Mouse (Mus musculus) c-Kit-negative CD71-positive TER-119-positive erythroid progenitor cells, embryonic 14.5 days (primary cell): ENCODE results near the gene Ckb.
"Not testable (repeated sequence)": the region's sequence is repeated elsewhere in the genome, so short reads cannot be mapped to it uniquely, and the experiment has no call there.

Experiments used
- DNase-seq: peaks from one replicate; pipeline ENCODE4 v3.0.0-alpha.2; 2013; ENCODE audit warnings: low read depth, low spot score

Ckb gene

GRCm38 (mm10) chr12:111672176-111672575, at the start of gene Ckb:
Ckb (minus strand) TSS chr12:111672338.
- no peak for DNase-seq

GRCm38 (mm10) chr12:111720222-111720621, 48.1 kb upstream of the Ckb start:
- DNase-seq, result no peak

- no peak for DNase-seq
These were observed 46.5 kb upstream of the Ckb start for GRCm38 (mm10) chr12:111718656-111719055.

DNA sequence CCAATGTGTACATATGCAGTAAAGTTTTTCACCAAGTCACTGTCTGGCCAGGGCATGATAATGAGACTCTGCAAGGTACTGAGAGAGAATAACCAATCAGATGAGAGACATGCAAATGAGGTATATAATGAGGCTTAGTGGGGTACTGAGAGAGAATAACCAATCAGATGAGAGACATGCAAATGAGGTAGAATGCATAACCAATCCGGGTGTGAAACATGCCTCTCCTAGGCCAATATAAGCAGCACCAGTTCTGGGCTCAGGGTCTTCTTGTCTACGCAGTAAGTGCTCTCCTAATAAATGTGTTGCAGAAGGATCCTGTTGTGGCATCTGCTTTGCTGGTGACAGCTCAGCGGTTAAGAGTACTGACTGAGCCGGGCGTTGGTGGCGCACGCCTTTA, 44.4 kb upstream of the Ckb start:
- DNase-seq, result no peak

DNA sequence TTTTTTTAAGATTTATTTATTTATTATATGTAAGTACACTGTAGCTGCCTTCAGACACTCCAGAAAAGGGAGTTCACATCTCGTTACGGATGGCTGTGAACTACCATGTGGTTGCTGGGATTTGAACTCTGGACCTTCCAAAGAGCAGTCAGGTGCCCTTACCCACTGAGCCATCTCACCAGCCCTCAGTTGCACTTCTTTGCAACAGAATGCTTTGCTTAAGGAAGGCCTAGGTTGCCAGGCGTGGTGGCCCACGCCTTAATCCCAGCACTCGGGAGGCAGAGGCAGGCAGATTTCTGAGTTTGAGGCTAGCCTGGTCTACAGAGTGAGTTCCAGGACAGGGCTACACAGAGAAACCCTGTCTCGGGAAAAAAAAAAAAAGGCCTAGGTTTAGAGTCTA, 41.7 kb upstream of the Ckb start:
- DNase-seq, result not testable (repeated sequence)

GRCm38 (mm10) chr12:111713004-111713651, 41.0 kb upstream of the Ckb start, which contains the start of the genes Bag5 and Apopt1:
Bag5 (minus strand) TSS chr12:111713257.
Apopt1 (plus strand) TSS chr12:111713261.
- DNase-seq, result peak; percentile 76

- peak; percentile 8 for DNase-seq
These were observed 40.3 kb upstream of the Ckb start for GRCm38 (mm10) chr12:111712476-111712875.

- DNase-seq, result no peak
These were observed 38.0 kb upstream of the Ckb start for GRCm38 (mm10) chr12:111710091-111710490.

- DNase-seq, result no peak
These were observed 36.0 kb upstream of the Ckb start for GRCm38 (mm10) chr12:111708181-111708580.

- DNase-seq, result no peak
These were observed 33.2 kb upstream of the Ckb start for GRCm38 (mm10) chr12:111705186-111705973.

- no peak for DNase-seq
These were observed 32.5 kb upstream of the Ckb start for GRCm38 (mm10) chr12:111704609-111705008.

- DNase-seq, result no peak
These were observed 31.2 kb upstream of the Ckb start for GRCm38 (mm10) chr12:111703301-111703700.

- DNase-seq, result no peak
These were observed 28.9 kb upstream of the Ckb start for GRCm38 (mm10) chr12:111700920-111701458.

GRCm38 (mm10) chr12:111699542-111699941, 27.4 kb upstream of the Ckb start:
- DNase-seq, result no peak

DNA sequence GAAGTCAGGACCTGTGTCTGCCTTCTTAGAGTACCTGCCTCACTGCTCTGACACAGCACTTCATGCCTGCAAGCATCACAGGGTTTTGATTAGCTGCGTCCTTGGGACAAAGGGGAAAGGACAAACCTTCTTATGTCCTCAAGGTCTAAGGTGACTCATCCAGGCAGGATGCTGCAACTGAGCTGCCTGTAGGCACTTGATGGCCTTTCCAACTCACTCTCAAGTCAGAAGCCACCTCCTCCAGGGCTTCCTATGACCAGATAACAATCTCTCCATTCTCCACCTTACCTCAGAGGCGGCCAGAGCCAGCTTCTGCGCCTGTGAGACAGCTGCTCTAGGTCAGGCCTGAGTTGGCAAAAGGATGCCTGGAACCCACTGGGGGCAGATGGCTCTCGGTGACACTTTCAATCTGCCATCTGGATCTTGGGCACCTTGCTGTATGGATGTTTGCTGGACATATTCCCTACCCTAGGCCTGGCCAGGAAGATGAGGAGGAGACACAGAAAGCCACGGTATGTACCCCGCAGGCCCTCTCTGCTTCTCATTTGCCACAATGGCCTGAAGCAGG, 26.3 kb upstream of the Ckb start:
- DNase-seq, result no peak

DNA sequence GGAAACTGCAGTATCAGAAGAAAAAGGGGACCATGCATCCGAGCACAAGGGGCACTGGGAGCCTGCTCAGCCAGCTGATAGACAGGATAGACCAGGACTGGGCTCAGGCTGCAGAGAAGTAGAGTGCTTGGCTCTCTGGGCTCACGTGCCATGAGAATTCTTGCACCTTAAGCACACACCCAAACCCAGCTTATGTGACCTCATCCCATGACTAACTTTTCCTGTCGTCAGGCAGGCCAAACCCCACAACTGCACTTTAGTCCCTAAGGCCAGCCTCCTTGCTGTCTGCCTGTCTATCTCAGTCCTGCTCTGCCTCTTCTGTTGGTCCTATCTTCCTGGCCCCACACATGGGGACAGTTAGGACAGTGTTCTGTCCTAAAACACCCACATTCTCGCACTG, 25.6 kb upstream of the Ckb start:
- no peak for DNase-seq

DNA sequence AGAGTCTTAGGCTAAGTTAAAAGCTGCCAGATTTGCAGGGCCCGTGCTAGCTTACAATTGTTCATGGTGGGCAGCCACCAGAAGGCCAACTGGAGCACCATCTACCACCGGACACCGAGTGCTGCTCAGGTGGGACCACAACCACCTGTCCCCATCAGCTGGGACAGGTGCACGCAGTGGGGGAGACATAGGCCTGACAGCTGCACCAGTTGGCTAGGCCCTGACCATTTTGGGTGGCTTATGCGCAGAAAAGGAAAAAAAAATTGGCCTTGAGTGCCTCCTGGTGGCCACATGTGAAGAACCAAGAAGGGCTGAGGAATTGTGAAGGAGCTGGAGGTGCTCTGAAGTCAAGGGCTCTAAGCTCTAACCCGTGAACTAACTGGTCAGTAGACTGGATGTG, 24.1 kb upstream of the Ckb start:
- DNase-seq, result no peak

GRCm38 (mm10) chr12:111694880-111695804, 23.0 kb upstream of the Ckb start:
- no peak for DNase-seq

GRCm38 (mm10) chr12:111694271-111694781, 22.2 kb upstream of the Ckb start:
- no peak for DNase-seq

- no peak for DNase-seq
These were observed 21.5 kb upstream of the Ckb start for GRCm38 (mm10) chr12:111693341-111694270.
